Mouse (Mus musculus): ENCODE results near the gene Fbxl5. TPM values are rescaled to one million over a fixed set of nuclear protein-coding genes. Genes with fewer than 3 reads are reported as not detected.

Fbxl5 gene
- total and polyA plus RNA-seq, 3 experiments, result 20.9 to 45.3 (median 28.1) TPM

DNA sequence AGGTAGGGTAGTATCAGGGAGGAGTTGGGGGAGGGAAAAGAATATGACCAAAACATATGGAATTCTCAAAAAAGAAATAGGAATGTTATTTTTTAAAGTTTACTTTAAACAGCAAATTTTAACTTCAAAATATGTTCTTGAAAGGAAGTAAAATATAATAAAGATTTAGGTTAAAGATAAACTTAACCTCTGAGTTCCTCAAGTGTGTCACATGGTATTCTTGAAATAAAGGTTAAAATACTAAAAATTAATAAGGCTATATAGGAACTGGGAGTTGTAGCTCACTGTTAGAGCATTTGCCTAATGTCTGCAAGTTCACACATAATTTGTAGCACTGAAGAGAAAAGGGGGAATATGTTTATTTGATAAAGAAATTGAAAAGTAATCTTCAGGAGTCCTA lies 20.2 kb downstream of the Fbxl5 start:
- no peak overlapping the region for H3K9ac ChIP-seq (ENCODE audit: insufficient read depth, low read depth)
- H3K4me3 ChIP-seq (replicated peaks in 1 of 3; ENCODE audit: low read depth in 2 of 3, low read length in 2 of 3, poor library complexity in 1 of 3), result no peak overlapping the region
- no peaks in the 10 kb centered on the region for H3K36me3 ChIP-seq (replicated peaks in 1 of 2; ENCODE audit: control insufficient read depth in 1 of 2, insufficient read depth in 1 of 2, low read length in 1 of 2)
- H3K4me1 ChIP-seq (ENCODE audit: control insufficient read depth in 1 of 2, insufficient read depth in 2 of 2), result no peaks in the 10 kb centered on the region
- H3K27ac ChIP-seq (ENCODE audit: insufficient read depth, low read depth), result no peak overlapping the region
- no peaks in the 10 kb centered on the region for H3K79me2 ChIP-seq (replicated peaks; ENCODE audit: control insufficient read depth, extremely low read depth, insufficient read depth, poor library complexity, severe bottlenecking)
- dilution Hi-C loops (cut with MboI; ENCODE audit: extremely low pct_ligation_motif_present, extremely low pct_unique_long_range_greater_than_20kb, low sequenced_read_pairs), result no loop called here
- no peaks in the 10 kb centered on the region for H3K27me3 ChIP-seq (replicated peaks)
- H3K9me3 ChIP-seq (replicated peaks; ENCODE audit: low read length), result peaks cover 3% of the 10 kb centered on the region
- TF ChIP-seq ZKSCAN1 (IDR thresholded peaks at IDR 0.05; ENCODE audit: borderline replicate concordance, low read depth, low read length), result no peak
- in situ Hi-C loops (cut with MboI; ENCODE audit: low pct_ligation_motif_present, low pct_unique_long_range_greater_than_20kb, low sequenced_read_pairs), result no loop called here
- H3K4me2 ChIP-seq (ENCODE audit: insufficient read depth, low read depth, poor library complexity, severe bottlenecking), result no peak overlapping the region
- DNase-seq (ENCODE audit: extremely low read depth), result no peak

DNA sequence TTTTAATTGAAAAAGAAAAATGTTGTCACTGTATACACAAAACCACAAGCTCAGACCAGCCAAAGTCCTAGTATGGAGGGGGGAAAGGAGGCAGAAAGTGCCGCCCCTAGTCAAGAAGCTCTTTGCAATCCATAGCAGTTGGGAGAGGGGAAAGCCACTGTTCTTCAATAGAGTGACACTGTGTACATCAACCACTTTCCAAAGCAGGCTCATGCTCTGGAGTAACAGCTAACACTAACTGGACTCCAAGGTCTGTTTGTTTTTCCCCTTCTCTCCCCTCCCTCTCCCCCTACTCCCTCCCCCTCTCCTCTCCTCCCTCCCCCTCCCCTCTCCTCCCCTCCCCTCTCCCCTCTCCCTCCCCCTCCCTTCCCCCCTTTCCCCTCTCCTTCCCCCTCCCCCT lies 20.7 kb downstream of the Fbxl5 start:
- no peaks in the 10 kb centered on the region for H3K79me2 ChIP-seq (replicated peaks; ENCODE audit: control insufficient read depth, extremely low read depth, insufficient read depth, poor library complexity, severe bottlenecking)
- H3K4me3 ChIP-seq (replicated peaks in 1 of 3; ENCODE audit: low read depth in 2 of 3, low read length in 2 of 3, poor library complexity in 1 of 3), result no peak overlapping the region
- H3K27ac ChIP-seq (ENCODE audit: insufficient read depth, low read depth), result no peak overlapping the region
- in situ Hi-C loops (cut with MboI; ENCODE audit: low pct_ligation_motif_present, low pct_unique_long_range_greater_than_20kb, low sequenced_read_pairs), result no loop called here
- H3K4me2 ChIP-seq (ENCODE audit: insufficient read depth, low read depth, poor library complexity, severe bottlenecking), result no peak overlapping the region
- no peaks in the 10 kb centered on the region for H3K36me3 ChIP-seq (replicated peaks in 1 of 2; ENCODE audit: control insufficient read depth in 1 of 2, insufficient read depth in 1 of 2, low read length in 1 of 2)
- no peak overlapping the region for H3K9ac ChIP-seq (ENCODE audit: insufficient read depth, low read depth)
- no peak for TF ChIP-seq MXI1 (IDR thresholded peaks at IDR 0.05; ENCODE audit: low read depth, low read length)
- TF ChIP-seq MAZ (IDR thresholded peaks at IDR 0.05; ENCODE audit: low read depth, low read length), result no peak
- no peak for TF ChIP-seq E2F4 (IDR thresholded peaks at IDR 0.05; ENCODE audit: insufficient replicate concordance, low read depth, low read length)
- TF ChIP-seq JUND (conservative IDR thresholded peaks at IDR 0.05; ENCODE audit: low read depth, low read length), result no peak
- TF ChIP-seq RCOR1 (conservative IDR thresholded peaks at IDR 0.05; ENCODE audit: low read depth, low read length), result no peak
- dilution Hi-C loops (cut with MboI; ENCODE audit: extremely low pct_ligation_motif_present, extremely low pct_unique_long_range_greater_than_20kb, low sequenced_read_pairs), result no loop called here
- no peak for DNase-seq (ENCODE audit: extremely low read depth)
- H3K4me1 ChIP-seq (ENCODE audit: control insufficient read depth in 1 of 2, insufficient read depth in 2 of 2), result no peaks in the 10 kb centered on the region
- peaks cover 3% of the 10 kb centered on the region for H3K9me3 ChIP-seq (replicated peaks; ENCODE audit: low read length)
- no peaks in the 10 kb centered on the region for H3K27me3 ChIP-seq (replicated peaks)

DNA sequence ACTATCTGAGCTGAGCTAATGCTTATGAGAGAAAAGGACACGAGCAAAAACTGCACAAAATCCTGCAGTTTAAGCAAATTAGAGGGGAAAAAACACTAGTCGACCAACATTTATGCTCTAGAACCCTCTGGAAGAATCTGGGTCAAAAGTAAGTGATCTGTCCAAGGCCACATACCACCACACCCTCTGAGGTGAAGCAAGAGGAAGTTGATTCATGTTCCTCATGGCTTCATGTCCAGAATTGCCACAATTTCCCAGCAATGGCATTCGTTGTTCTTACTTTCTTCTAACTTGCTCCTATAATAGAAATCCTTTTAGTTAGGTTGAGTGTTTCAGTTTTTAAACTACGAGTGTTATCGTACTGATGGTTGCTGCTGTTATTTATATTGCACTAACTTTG lies 21.9 kb downstream of the Fbxl5 start:
- H3K27ac ChIP-seq (ENCODE audit: insufficient read depth, low read depth), result no peak overlapping the region
- H3K4me1 ChIP-seq (ENCODE audit: control insufficient read depth in 1 of 2, insufficient read depth in 2 of 2), result peaks cover 0 to 3% of the 10 kb centered on the region in 2 experiments; a peak in 2 of 4 replicates
- H3K4me3 ChIP-seq (replicated peaks in 1 of 3; ENCODE audit: low read depth in 2 of 3, low read length in 2 of 3, poor library complexity in 1 of 3), result no peak overlapping the region
- no peaks in the 10 kb centered on the region for H3K36me3 ChIP-seq (replicated peaks in 1 of 2; ENCODE audit: control insufficient read depth in 1 of 2, insufficient read depth in 1 of 2, low read length in 1 of 2)
- no peak overlapping the region for H3K9ac ChIP-seq (ENCODE audit: insufficient read depth, low read depth)
- H3K27me3 ChIP-seq (replicated peaks), result no peaks in the 10 kb centered on the region
- no peak for DNase-seq (ENCODE audit: extremely low read depth)
- dilution Hi-C loops (cut with MboI; ENCODE audit: extremely low pct_ligation_motif_present, extremely low pct_unique_long_range_greater_than_20kb, low sequenced_read_pairs), result no loop called here
- H3K9me3 ChIP-seq (replicated peaks; ENCODE audit: low read length), result no peaks in the 10 kb centered on the region
- in situ Hi-C loops (cut with MboI; ENCODE audit: low pct_ligation_motif_present, low pct_unique_long_range_greater_than_20kb, low sequenced_read_pairs), result no loop called here
- TF ChIP-seq POLR2AphosphoS2 (IDR thresholded peaks at IDR 0.05; ENCODE audit: low read depth, low read length) (no peak), MAFK (IDR thresholded peaks at IDR 0.05; ENCODE audit: insufficient replicate concordance, low read length) (no peak), SMC3 (IDR thresholded peaks at IDR 0.05; ENCODE audit: low read depth, low read length) (no peak), MEF2A (IDR thresholded peaks at IDR 0.05; ENCODE audit: borderline replicate concordance, low read depth, low read length) (no peak), ZKSCAN1 (IDR thresholded peaks at IDR 0.05; ENCODE audit: borderline replicate concordance, low read depth, low read length) (no peak), SIN3A (IDR thresholded peaks at IDR 0.05; ENCODE audit: low read length) (no peak), BHLHE40 (IDR thresholded peaks at IDR 0.05; ENCODE audit: low read depth, low read length) (no peak), NRF1 (IDR thresholded peaks at IDR 0.05; ENCODE audit: low read depth, low read length) (no peak), ELF1 (IDR thresholded peaks at IDR 0.05; ENCODE audit: low read depth, low read length) (no peak)
- H3K79me2 ChIP-seq (replicated peaks; ENCODE audit: control insufficient read depth, extremely low read depth, insufficient read depth, poor library complexity, severe bottlenecking), result no peaks in the 10 kb centered on the region
- H3K4me2 ChIP-seq (ENCODE audit: insufficient read depth, low read depth, poor library complexity, severe bottlenecking), result no peak overlapping the region

Data from CH12.LX (cell line).